Mouse (Mus musculus) embryonic facial prominence, embryonic 15.5 days (tissue): ENCODE data around the gene Hira. TPM values are rescaled to one million over a fixed set of nuclear protein-coding genes. Genes with fewer than 3 reads are reported as not detected.

ENCODE experiments used
- polyA plus RNA-seq: library from polyadenylated mRNA; unstranded; fragments of >200 nt; fragmentation: Nextera tagmentation; extraction: Ambion mirVana; gene quantifications from 2 replicates; pipeline ENCODE4 v1.2.1, GENCODE M21; 2015

Hira gene
- polyA plus RNA-seq, 1 experiment from 2014 or later: 12.4 TPM

Other genes starting within 250 kb of the Hira start
- 51.1 and 64.8 TPM in 2 replicates for gene Sept5, start 247.1 kb upstream of the Hira start, polyA plus RNA-seq
- 35.1 and 37.1 TPM in 2 replicates for gene Cldn5, start 100.2 kb upstream of the Hira start, polyA plus RNA-seq
- 86.8 and 90.9 TPM in 2 replicates for gene Ufd1, start 65.3 kb upstream of the Hira start, polyA plus RNA-seq
- gene Cdc45, start 65.0 kb upstream of the Hira start, polyA plus RNA-seq: 34.5 and 36.9 TPM in 2 replicates
- gene 2510002D24Rik, start 40.5 kb upstream of the Hira start, polyA plus RNA-seq: 46.5 and 50.6 TPM in 2 replicates
- gene Gm28539, start 40.5 kb upstream of the Hira start, polyA plus RNA-seq: not detected in 2 replicates
- 84.3 and 88.7 TPM in 2 replicates for gene Mrpl40, start 175 bp upstream of the Hira start, polyA plus RNA-seq